ENCODE assay signal across 27 mouse cellular contexts in the genomic region with DNA sequence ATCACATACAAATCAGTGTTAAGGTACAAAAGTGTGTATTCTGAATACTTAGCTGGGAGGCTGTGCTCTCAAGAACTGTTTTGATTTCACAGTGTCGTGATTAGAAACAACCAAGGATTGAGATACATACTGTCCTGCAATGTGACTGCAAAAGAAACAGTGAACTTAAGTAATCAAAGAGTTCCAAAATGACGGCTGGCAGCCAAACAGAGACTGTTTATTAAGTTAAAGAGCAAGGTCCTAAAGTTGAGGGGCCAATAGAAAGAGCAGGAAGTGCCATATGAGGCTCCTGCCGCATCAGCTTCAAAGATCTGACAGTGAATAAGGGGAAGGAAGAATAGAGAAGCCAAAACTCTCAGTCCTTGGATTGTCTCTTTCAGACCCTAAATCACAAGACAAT.
"Had no signal": no experiment of that assay in that cellular context is flagged by ENCODE, and none has a peak within 500 bp of the region (broad histone marks: within the 10 kb centered on the region; RNA-seq: fewer than 3 reads in every experiment).

No protein-coding gene starts in this region.

- H3K27me3 ChIP-seq: embryonic facial prominence, embryonic 12.5 days; embryonic facial prominence, embryonic 13.5 days; embryonic facial prominence, embryonic 15.5 days; forebrain, embryonic 12.5 days; forebrain, embryonic 13.5 days; forebrain, embryonic 15.5 days had no signal

- DNase-seq: cerebellum, adult 9-10 months; cerebellum, adult 9-11 months; cerebellum, postnatal 10 days; cerebellum, postnatal 14 days; cerebellum, postnatal 25 days; cerebellum, postnatal 36 days; embryo, embryonic 11 days; forebrain, postnatal 0 days; gastrocnemius, adult 2 months; gastrocnemius, postnatal 10 days; gastrocnemius, postnatal 14 days; gastrocnemius, postnatal 25 days; gastrocnemius, postnatal 36 days; heart, adult 11 months; heart, adult 18-20 months; heart, adult 2 months had no signal

- H3K4me3 ChIP-seq: embryonic facial prominence, embryonic 10.5 days; embryonic facial prominence, embryonic 12.5 days; embryonic facial prominence, embryonic 13.5 days; embryonic facial prominence, embryonic 15.5 days; erythroblast, embryonic 14.5 days; forebrain, embryonic 10.5 days; forebrain, embryonic 12.5 days; forebrain, embryonic 13.5 days; forebrain, embryonic 15.5 days; gastrocnemius, adult 2 months; heart, adult 2 months had no signal

- H3K36me3 ChIP-seq: embryonic facial prominence, embryonic 10.5 days; embryonic facial prominence, embryonic 12.5 days; embryonic facial prominence, embryonic 13.5 days; embryonic facial prominence, embryonic 15.5 days; forebrain, embryonic 10.5 days; forebrain, embryonic 12.5 days; forebrain, embryonic 15.5 days had no signal

- H3K27ac ChIP-seq: embryonic facial prominence, embryonic 10.5 days; embryonic facial prominence, embryonic 12.5 days; embryonic facial prominence, embryonic 13.5 days; embryonic facial prominence, embryonic 15.5 days; forebrain, embryonic 10.5 days; forebrain, embryonic 12.5 days; forebrain, embryonic 13.5 days; forebrain, embryonic 15.5 days; gastrocnemius, adult 2 months; heart, adult 2 months had no signal

- H3K4me2 ChIP-seq: embryonic facial prominence, embryonic 12.5 days; embryonic facial prominence, embryonic 13.5 days; embryonic facial prominence, embryonic 15.5 days; forebrain, embryonic 12.5 days; forebrain, embryonic 13.5 days; forebrain, embryonic 15.5 days had no signal

- H3K4me1 ChIP-seq: embryonic facial prominence, embryonic 10.5 days; embryonic facial prominence, embryonic 12.5 days; embryonic facial prominence, embryonic 13.5 days; embryonic facial prominence, embryonic 15.5 days; forebrain, embryonic 10.5 days; forebrain, embryonic 12.5 days; forebrain, embryonic 13.5 days; forebrain, embryonic 15.5 days had no signal

- ATAC-seq: forebrain, embryonic 13.5 days; forebrain, embryonic 14.5 days; forebrain, embryonic 15.5 days; forebrain, embryonic 16.5 days; forebrain, postnatal 0 days had no signal

- H3K9ac ChIP-seq: embryonic facial prominence, embryonic 12.5 days; embryonic facial prominence, embryonic 13.5 days; embryonic facial prominence, embryonic 15.5 days; forebrain, embryonic 12.5 days; forebrain, embryonic 13.5 days; forebrain, embryonic 15.5 days; forebrain, postnatal 0 days had no signal

- H3K9me3 ChIP-seq: embryonic facial prominence, embryonic 10.5 days; embryonic facial prominence, embryonic 12.5 days; embryonic facial prominence, embryonic 13.5 days; embryonic facial prominence, embryonic 15.5 days; forebrain, embryonic 10.5 days; forebrain, embryonic 12.5 days; forebrain, embryonic 13.5 days; forebrain, embryonic 15.5 days had no signal
